Comparison of ENCODE assay signal across 12 mouse cellular contexts in genomic region chr17:49738351-49738750, GRCm38 (mm10).
A peak's percentile ranks its signal among the peaks of the same experiment; 100 is the strongest.
DNase-seq lines count a peak whose midpoint lies in the region; ATAC-seq and TF ChIP-seq lines count a peak whose summit lies in the region.
"Had no signal": no experiment of that assay in that cellular context is flagged by ENCODE, and none has a peak within 500 bp of the region (broad histone marks: within the 10 kb centered on the region; RNA-seq: fewer than 3 reads in every experiment).

No protein-coding gene starts in this region.

- no peak overlapping the region for H3K27ac ChIP-seq in heart, embryonic 12.5 days (ENCODE audit: poor library complexity, severe bottlenecking)
- no peak overlapping the region for H3K27ac ChIP-seq in layer of hippocampus, adult 2 months
- H3K27ac ChIP-seq: hindbrain, embryonic 13.5 days; neural tube, embryonic 13.5 days had no signal

- WGBS in heart, embryonic 12.5 days, result 44% methylated on average over 11 of the region's 11 CpGs

- no peak overlapping the region for H3K4me2 ChIP-seq in heart, embryonic 12.5 days
- H3K4me2 ChIP-seq: hindbrain, embryonic 13.5 days; neural tube, embryonic 13.5 days had no signal

- TF ChIP-seq CTCF in layer of hippocampus, adult 2 months (conservative IDR thresholded peaks at IDR 0.05), result no peak

- no peaks in the 10 kb centered on the region for H3K36me3 ChIP-seq in heart, embryonic 12.5 days
- H3K36me3 ChIP-seq: hindbrain, embryonic 13.5 days; neural tube, embryonic 13.5 days had no signal

- ATAC-seq in heart, embryonic 12.5 days (ENCODE audit: insufficient number of reproducible peaks, low FRiP score), result no peak
- ATAC-seq: CD4-positive, CD25-positive, alpha-beta regulatory T cell, adult 4 months had no signal

- peaks cover 5% of the 10 kb centered on the region; the same call in 1 of the 2 replicates for H3K9me3 ChIP-seq in heart, embryonic 12.5 days (replicated peaks)
- H3K9me3 ChIP-seq: hindbrain, embryonic 13.5 days; neural tube, embryonic 13.5 days had no signal

- 0 out of 2 replicates have a peak, but pooled peaks cover 7% of the 10 kb centered on the region for H3K4me1 ChIP-seq in heart, embryonic 12.5 days (replicated peaks)
- H3K4me1 ChIP-seq: hindbrain, embryonic 13.5 days; neural tube, embryonic 13.5 days had no signal

- H3K27me3 ChIP-seq in heart, embryonic 12.5 days (replicated peaks), result no peaks in the 10 kb centered on the region
- H3K27me3 ChIP-seq: hindbrain, embryonic 13.5 days; neural tube, embryonic 13.5 days had no signal

- peak; percentile 59 to 84 for DNase-seq in heart, adult 18-20 months
- DNase-seq in urinary bladder, postnatal 4 days (ENCODE audit: low spot score in 2 of 2), result peak; percentile 33 to 58
- DNase-seq in urinary bladder, adult 2 months (ENCODE audit: low spot score), result no peak
- DNase-seq in heart, postnatal 4 days, result peak; percentile 55
- DNase-seq in spleen, adult 12 weeks (ENCODE audit: low spot score), result no peak
- no peak for DNase-seq in right cerebral cortex, postnatal 14 days
- DNase-seq in layer of hippocampus, adult 2 months (ENCODE audit: low spot score in 2 of 2), result no peak
- DNase-seq: cerebellum, adult 9-10 months had no signal

- H3K9ac ChIP-seq in heart, embryonic 12.5 days, result no peak overlapping the region
- H3K9ac ChIP-seq: hindbrain, embryonic 13.5 days; neural tube, embryonic 13.5 days had no signal

- H3K4me3 ChIP-seq in heart, embryonic 12.5 days, result no peak overlapping the region
- no peak overlapping the region for H3K4me3 ChIP-seq in layer of hippocampus, adult 2 months
- H3K4me3 ChIP-seq: hindbrain, embryonic 13.5 days; neural tube, embryonic 13.5 days had no signal

Comparison
In these comparisons a context has a peak if more than half of its experiments do, and no peak if none do; other contexts are left out.
1. DNase-seq: peak in heart, adult 18-20 months (2 of 2), urinary bladder, postnatal 4 days (2 of 2) and heart, postnatal 4 days (single experiment); none in urinary bladder, adult 2 months (single experiment), spleen, adult 12 weeks (single experiment), right cerebral cortex, postnatal 14 days (single experiment) and layer of hippocampus, adult 2 months (0 of 2).